Mouse (Mus musculus) megakaryocyte, embryonic 14.5 days (primary cell): ENCODE measurements around the gene Cd81. TPM values are rescaled to one million over a fixed set of nuclear protein-coding genes. Genes with fewer than 3 reads are reported as not detected.

Experiments
- H3K27me3 ChIP-seq: replicated peaks from 2 replicates; pipeline ENCODE3; 2012; ENCODE audit warnings: inconsistent platforms
- H3K36me3 ChIP-seq: replicated peaks from 2 replicates; pipeline ENCODE3; 2012; ENCODE audit warnings: low read length, inconsistent platforms, mixed read lengths
- H3K4me1 ChIP-seq: 2 replicates; pipeline ENCODE4 v1.6.1; 2012; ENCODE audit warnings: inconsistent platforms
- H3K4me3 ChIP-seq: replicated peaks from 2 replicates; pipeline ENCODE3; 2012; ENCODE audit warnings: moderate library complexity, mild to moderate bottlenecking, inconsistent platforms
- H3K9me3 ChIP-seq: 2 replicates; pipeline ENCODE4 v1.6.1; 2012; ENCODE audit warnings: inconsistent platforms
- FLI1 ChIP-seq: IDR thresholded peaks from 2 replicates; pipeline ENCODE4 v1.6.1; 2012; ENCODE audit warnings: low read length, inconsistent platforms, mixed read lengths
- GATA1 ChIP-seq: IDR thresholded peaks from 3 replicates; pipeline ENCODE4 v1.6.1; 2012; ENCODE audit warnings: mixed read lengths, low read length, inconsistent platforms, borderline replicate concordance
- polyA plus RNA-seq: library from polyadenylated mRNA; stranded (reverse); fragments of >175 nt; gene quantifications from 2 replicates; pipeline ENCODE4 v1.2.3, GENCODE M21; 2012; ENCODE audit warnings: low replicate concordance; ENCODE audit not compliant: insufficient read depth

Cd81 gene
- polyA plus RNA-seq, 1 experiment: 774 TPM

- peaks cover 5% of the 10 kb centered on the region for H3K9me3 ChIP-seq
- H3K27me3 ChIP-seq: peaks cover 6% of the 10 kb centered on the region
- peaks cover 87% of the 10 kb centered on the region for H3K4me1 ChIP-seq
- TF ChIP-seq GATA1 (no peak), FLI1 (no peak)
- no peak overlapping the region for H3K4me3 ChIP-seq
- peaks cover 22% of the 10 kb centered on the region for H3K36me3 ChIP-seq
These were observed 7.7 kb upstream of the Cd81 start for GRCm38 (mm10) chr7:143044826-143045206.

GRCm38 (mm10) chr7:143046358-143046757 is 6.2 kb upstream of the Cd81 start:
- peaks cover 84% of the 10 kb centered on the region for H3K4me1 ChIP-seq
- TF ChIP-seq FLI1: no peak
- TF ChIP-seq GATA1: no peak

GRCm38 (mm10) chr7:143049331-143049730 is 3.2 kb upstream of the Cd81 start:
- Histone ChIP-seq H3K27me3 (no peaks in the 10 kb centered on the region), H3K4me3 (no peak overlapping the region), H3K36me3 (peaks cover 16% of the 10 kb centered on the region), H3K4me1 (peaks cover 71% of the 10 kb centered on the region), H3K9me3 (peaks cover 5% of the 10 kb centered on the region)
- TF ChIP-seq GATA1 (no peak), FLI1 (no peak)

More at GRCm38 (mm10) chr7:143046358-143046757, 6.2 kb upstream of the Cd81 start:
- peak overlapping the region; percentile 57 for H3K4me3 ChIP-seq
- peaks cover 16% of the 10 kb centered on the region for H3K36me3 ChIP-seq
- no peaks in the 10 kb centered on the region for H3K27me3 ChIP-seq
- H3K9me3 ChIP-seq: peaks cover 5% of the 10 kb centered on the region

- Histone ChIP-seq H3K27me3 (no peaks in the 10 kb centered on the region), H3K4me1 (peaks cover 73% of the 10 kb centered on the region), H3K36me3 (peaks cover 18% of the 10 kb centered on the region), H3K9me3 (no peaks in the 10 kb centered on the region), H3K4me3 (no peak overlapping the region)
- no peak for TF ChIP-seq FLI1
- no peak for TF ChIP-seq GATA1
These were observed 2.4 kb upstream of the Cd81 start for GRCm38 (mm10) chr7:143049841-143050816.

GRCm38 (mm10) chr7:143051316-143051715 is 1.2 kb upstream of the Cd81 start:
- Histone ChIP-seq H3K9me3 (no peaks in the 10 kb centered on the region), H3K27me3 (no peaks in the 10 kb centered on the region), H3K4me3 (no peak overlapping the region), H3K4me1 (peaks cover 74% of the 10 kb centered on the region), H3K36me3 (peaks cover 28% of the 10 kb centered on the region)
- no peak for TF ChIP-seq FLI1
- no peak for TF ChIP-seq GATA1

- TF ChIP-seq FLI1 (no peak), GATA1 (no peak)
- Histone ChIP-seq H3K4me1 (peaks cover 77% of the 10 kb centered on the region), H3K27me3 (no peaks in the 10 kb centered on the region), H3K9me3 (no peaks in the 10 kb centered on the region), H3K36me3 (peaks cover 44% of the 10 kb centered on the region), H3K4me3 (peak overlapping the region; percentile 99)
These were observed 715 bp downstream of the Cd81 start for GRCm38 (mm10) chr7:143053008-143053899.

GRCm38 (mm10) chr7:143053961-143054611 is 1.5 kb downstream of the Cd81 start:
- TF ChIP-seq FLI1 (no peak), GATA1 (no peak)
- H3K36me3 ChIP-seq: peaks cover 52% of the 10 kb centered on the region
- peak overlapping the region; percentile 99 for H3K4me3 ChIP-seq
- no peaks in the 10 kb centered on the region for H3K27me3 ChIP-seq
- no peaks in the 10 kb centered on the region for H3K9me3 ChIP-seq
- H3K4me1 ChIP-seq: peaks cover 84% of the 10 kb centered on the region

GRCm38 (mm10) chr7:143054612-143054965 is 2.0 kb downstream of the Cd81 start:
- peak overlapping the region; percentile 99 for H3K4me3 ChIP-seq
- no peak for TF ChIP-seq FLI1
- no peak for TF ChIP-seq GATA1
- H3K36me3 ChIP-seq: peaks cover 57% of the 10 kb centered on the region
- peaks cover 84% of the 10 kb centered on the region for H3K4me1 ChIP-seq
- no peaks in the 10 kb centered on the region for H3K9me3 ChIP-seq
- no peaks in the 10 kb centered on the region for H3K27me3 ChIP-seq

- Histone ChIP-seq H3K4me1 (peaks cover 84% of the 10 kb centered on the region), H3K36me3 (peaks cover 61% of the 10 kb centered on the region)
These were observed 2.5 kb downstream of the Cd81 start for GRCm38 (mm10) chr7:143055001-143055400.

More at GRCm38 (mm10) chr7:143055001-143055400, 2.5 kb downstream of the Cd81 start:
- H3K4me3 ChIP-seq: peak overlapping the region; percentile 99
- no peaks in the 10 kb centered on the region for H3K9me3 ChIP-seq
- H3K27me3 ChIP-seq: no peaks in the 10 kb centered on the region
- TF ChIP-seq FLI1 (no peak), GATA1 (no peak)
